Mouse (Mus musculus): Measurements from ENCODE around the gene Palld.

Gene Palld

DNA sequence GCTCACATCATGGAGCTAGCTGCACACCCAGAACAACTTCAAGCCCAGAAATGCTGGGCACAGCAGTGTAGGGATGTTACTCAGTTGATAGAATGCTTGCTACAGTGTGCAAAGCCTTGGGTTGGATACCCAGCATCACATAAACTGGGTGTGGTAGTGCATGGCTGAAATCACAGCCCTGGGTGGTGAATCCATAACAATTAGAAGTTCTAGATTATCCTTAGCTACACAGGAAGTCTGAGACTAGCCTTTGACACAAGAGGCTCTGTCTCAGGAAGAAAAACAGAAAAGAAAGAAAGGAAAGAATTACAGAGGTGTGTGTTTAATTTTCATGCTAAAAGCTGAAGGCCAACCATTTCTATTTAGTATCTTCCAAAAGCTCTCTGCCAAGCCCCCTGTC is 231.3 kb downstream of the Palld start:
- DNase-seq = no peak

DNA sequence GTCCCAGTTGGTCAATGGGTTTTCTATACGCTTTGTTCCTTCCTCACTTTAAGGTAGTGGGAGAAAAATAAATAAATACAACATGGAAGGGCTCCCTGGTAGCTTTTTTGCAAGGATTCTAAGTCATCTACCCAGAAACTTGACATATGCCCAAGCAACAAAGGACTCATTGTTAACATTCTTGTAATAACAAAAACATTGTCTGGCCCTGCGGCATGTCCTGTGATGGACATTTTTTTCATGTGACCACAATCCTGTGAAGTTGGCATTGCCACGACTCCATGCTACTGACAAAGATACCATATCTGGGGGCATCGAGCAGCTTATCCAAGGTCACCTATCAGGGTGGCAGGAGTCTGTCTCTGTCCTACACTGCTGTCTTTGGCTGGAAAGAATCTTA is 232.1 kb downstream of the Palld start:
- DNase-seq = no peak

DNA sequence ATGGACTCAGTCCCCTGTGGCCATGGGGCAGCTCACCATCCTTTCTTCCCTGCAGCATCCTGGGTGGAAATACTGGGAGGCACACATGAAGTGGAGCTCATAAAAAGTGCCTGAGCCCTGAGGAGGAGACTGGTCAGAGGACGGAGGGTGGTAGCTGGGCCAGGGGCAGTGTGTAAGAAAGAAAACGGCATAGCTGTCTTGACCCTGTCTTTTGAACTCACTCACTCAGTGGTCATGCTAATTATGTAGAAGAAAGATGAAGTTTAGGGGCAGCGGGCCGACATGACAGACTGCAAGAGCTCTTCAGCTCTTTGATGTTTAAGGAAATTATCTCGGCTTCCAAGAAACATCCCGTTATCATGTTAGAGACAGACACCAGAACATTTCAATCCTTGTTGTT is 235.6 kb downstream of the Palld start:
- no peak for DNase-seq

DNA sequence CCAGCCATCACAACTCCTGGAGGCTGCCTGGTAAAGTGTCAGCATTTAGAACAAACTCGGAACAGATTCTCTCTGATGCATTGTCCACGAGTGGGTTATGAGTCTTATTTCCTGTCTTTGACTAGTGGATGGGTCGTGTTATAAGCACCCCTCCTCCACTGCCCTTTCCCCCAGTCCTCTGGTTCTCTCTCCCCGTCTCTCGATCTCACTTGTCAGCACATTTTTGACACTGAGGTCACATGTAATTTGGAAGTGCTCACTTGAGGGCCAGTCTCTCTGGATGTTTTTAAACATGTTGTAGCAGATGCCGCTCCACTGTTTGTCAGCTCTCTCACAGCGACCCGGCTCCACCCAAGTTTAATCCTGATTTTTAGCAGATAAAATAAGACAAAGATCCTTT is 237.5 kb downstream of the Palld start:
- no peak for DNase-seq

DNA sequence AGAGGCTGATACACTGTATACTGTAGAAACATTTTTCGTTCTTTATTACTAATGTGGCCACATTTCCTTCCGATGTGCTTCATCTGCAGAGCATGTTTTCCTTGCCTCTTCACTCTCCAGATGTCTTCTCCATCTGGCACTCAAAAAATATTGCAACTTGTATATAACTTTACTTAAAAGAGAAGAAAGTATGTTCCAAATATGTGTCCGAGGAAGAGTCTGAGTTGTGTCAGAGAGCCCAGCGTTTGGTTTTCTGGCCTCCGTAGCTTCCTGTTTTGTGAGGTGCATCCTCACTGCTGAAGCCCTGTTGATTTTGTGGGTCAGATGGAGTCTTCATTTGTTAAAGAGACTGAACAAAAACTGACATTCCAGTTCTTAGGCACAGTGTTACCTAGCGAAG is 238.3 kb downstream of the Palld start:
- no peak for DNase-seq

DNA sequence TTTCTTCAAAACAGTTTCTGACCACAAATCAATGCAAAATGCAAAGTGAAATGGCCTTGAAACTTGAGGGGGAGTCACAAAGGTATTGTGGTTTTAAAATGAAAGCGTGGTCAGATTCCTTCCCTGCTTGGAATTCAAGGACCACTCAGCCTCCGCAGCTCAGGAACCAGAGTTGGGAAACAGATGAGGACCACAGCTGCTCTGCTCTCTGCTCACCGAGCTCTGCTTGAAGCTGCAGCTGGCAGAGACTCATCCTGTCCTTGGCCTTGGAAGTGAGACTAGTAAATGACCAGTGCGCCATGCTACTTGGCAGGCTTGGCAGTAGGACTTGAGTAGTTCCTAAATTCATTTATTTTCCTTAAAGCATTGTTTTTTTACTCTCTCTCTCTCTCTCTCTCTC is 239.7 kb downstream of the Palld start:
- no peak for DNase-seq

DNA sequence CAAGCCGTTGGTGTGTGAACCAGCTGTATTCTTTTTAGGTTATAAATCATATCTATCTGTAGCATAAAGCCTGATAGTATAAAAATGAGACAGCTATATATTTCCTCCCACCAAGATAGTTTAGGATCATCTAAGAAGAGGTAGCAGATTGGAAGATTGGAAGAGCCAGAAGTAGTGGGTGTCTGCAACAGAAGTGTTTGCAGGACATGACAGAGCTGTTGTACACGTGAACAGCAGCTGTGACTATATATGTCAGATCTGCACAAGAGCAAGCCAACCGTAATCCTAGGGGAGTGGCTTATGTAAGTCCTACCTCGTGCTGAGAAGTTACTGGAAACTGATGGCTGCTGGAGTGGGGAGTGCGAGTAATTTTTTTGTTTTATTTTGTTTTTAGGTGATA is 240.9 kb downstream of the Palld start:
- DNase-seq = no peak

DNA sequence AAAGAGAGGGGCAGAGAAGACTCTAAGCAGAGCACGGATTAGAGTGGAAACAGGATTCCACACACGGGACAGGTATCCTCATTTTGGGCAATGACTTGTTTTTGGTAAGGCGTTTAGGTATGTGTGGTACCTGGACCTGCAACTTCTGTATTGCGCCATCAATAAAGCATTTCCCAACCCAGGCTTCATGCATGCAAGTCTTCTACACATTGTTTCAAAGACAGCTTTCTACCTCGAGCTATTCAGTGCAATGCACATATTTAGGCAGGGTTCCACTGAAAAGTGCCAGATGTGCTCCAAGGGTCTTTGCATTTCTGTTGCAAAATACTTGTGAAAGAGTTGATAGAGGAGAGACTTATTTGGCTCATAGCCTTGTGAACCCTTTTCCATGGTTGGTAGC is 241.5 kb downstream of the Palld start:
- no peak for DNase-seq

DNA sequence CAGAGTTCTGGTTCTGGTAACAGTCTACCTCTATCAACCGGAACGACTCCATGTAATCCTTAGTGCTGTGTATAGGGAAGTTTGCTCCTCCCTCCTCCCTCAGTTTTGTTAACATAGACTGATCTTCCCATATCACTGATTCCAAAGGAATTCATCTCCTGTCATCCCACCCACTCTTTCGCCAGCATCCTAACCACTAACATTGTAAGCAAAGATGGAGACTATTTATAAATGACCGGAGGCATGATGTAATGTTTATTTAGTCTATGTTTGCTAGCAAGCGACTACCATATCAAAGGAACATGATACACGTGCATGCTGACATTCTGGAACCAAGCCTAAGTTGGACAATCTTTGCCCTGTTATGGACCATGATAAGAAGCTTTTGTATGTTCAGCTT is 250.5 kb downstream of the Palld start:
- DNase-seq = no peak

DNA sequence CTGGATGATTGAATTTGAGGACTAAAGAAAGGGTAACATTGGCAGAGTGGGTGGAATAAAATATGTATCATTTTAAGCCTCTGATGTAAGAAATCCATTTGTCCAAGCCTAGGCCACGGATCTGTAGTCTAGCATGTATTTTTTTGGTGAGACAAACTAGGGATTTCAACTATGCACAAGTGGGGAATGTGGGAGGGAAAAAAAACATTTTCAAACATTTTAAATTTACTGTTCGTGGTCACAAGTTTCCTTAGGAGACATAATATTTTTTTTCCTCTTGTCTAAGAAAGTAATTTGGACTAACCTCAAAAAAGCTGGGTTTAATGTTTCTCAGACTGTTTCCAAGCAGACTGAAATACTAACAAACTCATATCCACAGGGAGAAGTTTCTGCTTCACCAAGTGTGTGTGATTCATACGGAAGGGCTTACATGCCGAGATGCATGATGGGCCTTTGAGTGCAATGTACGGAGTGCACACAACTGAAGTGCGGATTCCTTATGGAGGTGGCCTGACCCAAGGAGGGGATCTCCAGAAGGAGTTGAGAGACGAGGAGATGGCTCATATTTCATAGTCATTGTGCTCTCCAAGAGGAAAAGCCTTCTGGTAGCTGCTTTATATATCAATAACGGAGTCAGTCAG is 256.2 kb downstream of the Palld start:
- no peak for DNase-seq

DNA sequence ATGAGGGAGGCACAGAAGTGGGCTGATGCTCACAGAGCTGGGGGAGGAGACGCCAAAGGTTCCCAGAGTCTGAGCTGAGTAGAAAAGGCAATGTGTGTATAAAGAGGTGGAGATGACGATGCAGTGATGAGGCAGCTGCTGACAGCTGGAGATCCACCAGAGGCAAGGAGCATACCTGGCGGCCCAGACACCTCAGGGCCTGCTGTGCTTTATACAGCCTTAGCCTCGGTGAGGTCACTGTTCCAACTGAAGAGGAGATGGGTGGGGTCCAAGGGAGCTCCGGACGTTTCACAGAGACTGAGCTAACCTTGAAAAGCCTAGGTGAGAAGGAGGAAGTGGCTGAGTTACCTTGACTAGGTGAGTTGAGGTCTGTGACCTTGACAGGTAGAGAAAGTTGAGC is 256.8 kb downstream of the Palld start:
- DNase-seq = no peak

DNA sequence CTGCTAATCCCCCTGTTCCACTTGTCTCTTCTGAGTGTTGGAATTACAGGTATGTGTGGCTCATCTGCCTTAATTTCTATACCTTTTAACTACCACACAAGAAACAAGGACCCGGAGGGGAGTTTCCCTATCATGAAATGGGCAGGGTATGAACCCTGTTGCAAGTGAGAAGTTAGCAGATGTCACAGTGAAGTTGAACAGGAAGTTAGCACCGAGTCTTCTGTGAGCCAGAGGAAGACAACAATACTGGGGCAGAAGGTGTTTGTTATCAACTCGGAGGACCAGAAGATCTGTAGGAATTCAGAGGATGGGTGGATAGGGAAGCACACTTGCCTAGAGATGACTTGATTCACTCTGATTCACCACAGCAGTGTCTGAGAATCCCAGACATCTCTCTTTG is 259.3 kb downstream of the Palld start:
- no peak for DNase-seq

DNA sequence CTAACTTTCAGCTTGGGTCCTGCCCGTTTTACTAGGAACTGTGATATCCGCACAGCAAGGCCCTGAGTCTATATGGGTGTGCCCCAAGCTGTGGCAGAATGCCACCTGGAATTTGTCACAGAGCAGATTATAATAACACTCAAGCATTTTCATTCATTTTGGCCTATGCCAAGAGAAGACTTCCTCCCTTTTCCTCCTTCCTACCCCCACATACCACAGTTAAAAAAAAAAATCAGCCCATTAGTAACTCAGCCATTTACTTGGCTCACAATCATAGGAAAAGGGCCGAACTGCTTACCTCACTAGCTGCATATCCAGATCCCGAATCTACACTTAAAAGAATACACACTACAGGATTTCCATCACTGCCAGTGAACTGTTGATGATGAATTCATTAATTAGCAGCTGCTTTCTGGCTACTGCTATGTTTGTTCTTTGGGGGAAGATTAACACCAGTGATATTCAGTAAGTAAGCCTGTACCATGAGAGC is 260.1 kb downstream of the Palld start:
- DNase-seq = no peak

DNA sequence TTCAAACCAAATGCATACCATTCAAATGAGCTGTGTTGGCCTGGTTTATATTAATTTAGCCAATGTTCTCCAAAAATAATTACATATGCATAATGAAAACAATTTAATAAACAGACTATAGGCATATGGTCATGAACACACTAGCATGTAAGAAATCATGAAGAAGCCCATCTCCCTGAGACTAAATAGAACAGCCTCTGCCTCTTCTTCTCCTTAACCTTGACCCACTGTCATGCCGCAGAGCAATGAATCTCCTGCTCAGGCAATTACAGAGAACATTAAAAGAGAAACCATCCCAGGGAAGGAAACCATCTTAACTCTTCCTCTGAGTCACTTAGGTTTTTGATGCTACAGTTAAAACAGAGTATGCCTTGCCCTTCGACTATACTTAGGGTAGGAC is 262.9 kb downstream of the Palld start:
- DNase-seq = no peak

DNA sequence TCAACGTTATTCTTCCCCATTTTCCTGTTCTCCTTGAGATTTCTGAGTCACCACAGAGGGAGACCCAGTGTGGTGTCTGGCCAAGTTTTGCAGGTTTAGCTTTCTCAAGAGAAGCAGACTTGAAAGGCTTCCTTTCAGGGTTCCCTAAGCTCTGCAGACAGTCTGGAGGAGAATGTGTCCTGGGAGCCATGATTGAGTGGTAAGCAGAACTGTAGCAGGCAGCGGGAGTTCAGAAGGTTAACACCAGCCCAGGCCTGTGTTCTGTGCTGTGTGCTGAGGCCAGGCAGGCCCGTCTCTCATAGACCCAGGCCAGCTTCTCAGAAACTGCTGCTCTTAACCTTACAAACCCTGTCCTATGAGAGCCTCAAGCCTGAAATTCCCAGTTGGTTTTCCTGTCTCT is 263.5 kb downstream of the Palld start:
- DNase-seq = no peak

DNA sequence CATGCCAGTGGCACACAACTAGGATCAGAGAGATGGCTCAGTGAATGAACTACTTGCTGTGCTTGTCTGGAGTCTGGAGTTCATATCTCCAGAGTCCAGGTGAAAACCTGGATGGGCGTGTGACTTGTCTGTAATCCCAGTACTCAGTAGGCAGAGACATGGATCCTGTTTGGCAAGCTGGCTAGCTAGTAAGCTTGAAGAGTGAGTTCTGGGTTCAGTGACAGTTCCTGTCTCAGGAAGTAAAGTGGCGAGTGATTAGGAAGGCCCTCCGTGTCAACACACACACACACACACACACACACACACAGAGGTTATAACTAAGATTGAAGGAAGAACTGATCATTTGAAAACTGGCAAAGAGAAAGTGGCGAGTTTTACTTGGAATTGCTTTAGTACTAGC is 264.8 kb downstream of the Palld start:
- DNase-seq = no peak

DNA sequence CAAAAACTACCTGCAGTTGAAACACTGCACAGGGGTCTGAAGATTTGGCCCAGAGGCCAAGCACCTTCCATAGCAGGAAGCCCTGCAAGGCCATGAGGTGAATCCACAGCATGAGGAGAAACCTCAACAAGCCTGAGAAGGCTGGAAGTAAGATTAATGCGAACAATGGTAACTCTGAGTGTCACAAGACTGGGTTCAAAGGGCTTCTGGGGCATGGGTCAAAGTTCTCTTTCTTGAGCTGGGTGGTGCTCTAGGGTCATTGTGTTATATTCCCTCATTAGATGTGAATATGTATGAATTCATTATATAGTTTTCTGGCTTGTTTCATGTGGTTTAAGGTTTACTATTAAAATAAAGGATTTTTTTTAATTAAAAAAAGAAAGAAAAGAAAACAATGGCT is 267.7 kb downstream of the Palld start:
- no peak for DNase-seq

DNA sequence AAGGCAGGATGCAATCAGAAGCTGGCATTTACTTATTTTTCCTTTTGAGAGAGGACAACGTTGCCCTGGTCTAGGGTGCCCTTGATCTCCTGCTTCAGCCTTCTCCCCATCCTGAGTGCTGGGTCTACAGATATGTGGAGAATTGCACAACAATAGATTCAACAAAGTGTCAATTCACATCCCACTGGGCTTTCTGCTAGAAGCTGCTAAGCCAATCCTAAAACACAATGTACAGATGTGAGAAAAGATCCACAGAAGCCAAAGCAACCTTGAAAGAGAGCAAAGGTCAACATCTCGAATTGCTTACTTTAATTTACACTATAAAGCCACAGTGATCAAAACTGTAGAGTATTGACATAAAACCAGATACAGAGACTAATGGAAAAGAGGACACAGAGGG is 270.2 kb downstream of the Palld start:
- DNase-seq = no peak

DNA sequence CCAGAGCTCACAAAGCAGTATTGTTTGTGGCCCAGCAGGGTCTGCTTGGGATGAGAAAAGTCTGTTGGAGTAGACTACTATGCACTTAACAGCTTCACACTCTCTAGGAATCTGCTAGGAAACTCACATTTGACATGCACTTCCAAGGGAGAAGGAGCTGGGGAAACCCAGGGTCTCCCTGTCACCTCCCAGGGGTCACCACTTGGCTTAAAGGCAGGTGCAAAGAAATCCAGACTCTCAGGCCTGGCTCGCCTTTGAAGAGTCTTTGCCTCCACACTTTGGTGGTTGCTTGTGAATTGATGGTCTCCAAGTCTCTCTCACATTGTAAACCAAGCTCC is 272.9 kb downstream of the Palld start:
- no peak for DNase-seq

DNA sequence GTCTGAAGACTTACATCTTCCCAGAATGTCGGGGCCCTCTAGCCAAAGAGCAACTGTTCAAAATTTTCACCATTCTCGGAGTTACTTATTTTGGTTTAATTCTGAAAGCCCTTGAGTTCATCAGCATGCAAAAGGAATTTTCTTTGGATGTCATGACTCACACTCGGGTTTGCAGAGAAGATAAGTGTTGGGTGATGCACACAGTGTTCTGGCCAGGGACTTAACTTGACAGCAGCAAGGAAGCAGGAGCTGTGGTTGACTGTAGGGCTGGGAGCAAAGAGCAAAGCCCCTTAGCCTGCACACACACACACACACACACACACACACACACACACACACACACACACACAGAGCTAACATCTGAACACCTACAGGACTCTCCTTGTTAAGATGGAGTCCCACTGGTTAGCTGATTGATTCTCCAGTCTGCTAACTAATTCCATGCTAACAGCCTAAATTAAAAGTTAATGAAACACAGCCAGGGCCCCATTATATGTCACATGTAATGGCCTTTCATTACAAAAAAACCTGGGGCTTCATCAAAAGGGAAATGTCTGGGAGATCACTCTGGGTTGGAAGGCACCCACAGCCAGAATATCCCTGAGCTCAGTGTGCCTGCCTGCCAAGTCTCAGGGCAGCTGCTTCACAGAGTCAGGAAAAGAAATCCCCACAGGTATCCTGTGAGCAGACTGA is 273.4 kb downstream of the Palld start:
- no peak for DNase-seq

DNA sequence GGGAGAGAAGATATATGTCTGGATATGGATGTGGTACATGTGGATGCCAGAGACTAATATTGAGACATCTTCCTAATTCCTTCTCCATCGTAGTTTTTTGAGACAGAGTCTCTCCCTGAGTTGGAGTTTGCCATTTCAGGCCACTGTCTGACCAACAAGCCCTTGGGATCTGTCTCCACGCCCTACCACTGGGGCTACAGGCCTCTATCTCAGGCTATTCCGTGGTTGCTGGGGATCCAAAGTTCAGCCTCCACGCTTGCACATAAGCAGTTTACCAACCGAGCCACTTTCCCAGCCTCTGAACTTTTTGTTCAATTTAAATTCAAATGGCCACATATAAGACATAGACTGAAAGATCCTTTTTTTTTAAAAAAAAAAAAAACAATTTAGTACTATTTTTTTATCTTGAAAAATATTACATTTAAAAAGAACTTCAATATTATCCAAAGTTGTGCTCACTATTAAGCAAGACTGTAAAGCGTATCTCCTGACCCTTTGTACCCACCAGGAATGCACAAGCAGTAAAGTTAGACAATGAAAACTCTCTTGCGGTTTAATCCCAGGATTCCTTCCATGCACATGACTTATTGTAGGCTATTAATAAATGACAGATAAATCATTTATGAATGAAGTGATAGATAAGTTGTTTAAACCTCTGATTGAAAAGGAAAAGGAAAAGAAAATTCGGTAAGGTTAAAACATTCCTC is 276.1 kb downstream of the Palld start:
- DNase-seq = no peak

DNA sequence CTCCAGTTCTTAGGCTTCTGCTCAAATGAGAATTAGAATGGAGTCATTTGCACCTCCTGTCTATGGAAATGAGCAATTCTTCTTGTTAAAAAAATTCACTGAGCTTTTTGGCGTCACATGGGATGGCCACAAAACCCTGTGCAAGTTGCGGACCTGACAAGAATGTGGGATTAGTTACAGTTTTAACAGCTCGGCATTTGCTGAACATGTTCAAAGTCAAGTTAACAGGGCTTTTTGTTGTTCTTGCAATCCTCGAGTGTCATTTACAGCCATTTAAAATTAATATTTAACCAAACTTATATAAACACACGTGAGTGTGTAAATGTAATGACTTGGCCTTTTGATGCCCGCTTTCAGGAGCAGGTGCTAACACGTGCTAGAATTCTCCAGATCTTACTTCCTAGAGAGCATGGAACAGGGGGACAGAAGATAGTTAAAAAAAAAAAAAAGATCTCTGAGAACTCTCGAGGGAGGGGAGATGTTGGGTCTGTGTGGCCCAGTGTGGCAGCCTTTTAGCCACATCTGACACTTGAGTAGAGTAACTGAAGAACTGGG is 276.8 kb downstream of the Palld start:
- DNase-seq = no peak

DNA sequence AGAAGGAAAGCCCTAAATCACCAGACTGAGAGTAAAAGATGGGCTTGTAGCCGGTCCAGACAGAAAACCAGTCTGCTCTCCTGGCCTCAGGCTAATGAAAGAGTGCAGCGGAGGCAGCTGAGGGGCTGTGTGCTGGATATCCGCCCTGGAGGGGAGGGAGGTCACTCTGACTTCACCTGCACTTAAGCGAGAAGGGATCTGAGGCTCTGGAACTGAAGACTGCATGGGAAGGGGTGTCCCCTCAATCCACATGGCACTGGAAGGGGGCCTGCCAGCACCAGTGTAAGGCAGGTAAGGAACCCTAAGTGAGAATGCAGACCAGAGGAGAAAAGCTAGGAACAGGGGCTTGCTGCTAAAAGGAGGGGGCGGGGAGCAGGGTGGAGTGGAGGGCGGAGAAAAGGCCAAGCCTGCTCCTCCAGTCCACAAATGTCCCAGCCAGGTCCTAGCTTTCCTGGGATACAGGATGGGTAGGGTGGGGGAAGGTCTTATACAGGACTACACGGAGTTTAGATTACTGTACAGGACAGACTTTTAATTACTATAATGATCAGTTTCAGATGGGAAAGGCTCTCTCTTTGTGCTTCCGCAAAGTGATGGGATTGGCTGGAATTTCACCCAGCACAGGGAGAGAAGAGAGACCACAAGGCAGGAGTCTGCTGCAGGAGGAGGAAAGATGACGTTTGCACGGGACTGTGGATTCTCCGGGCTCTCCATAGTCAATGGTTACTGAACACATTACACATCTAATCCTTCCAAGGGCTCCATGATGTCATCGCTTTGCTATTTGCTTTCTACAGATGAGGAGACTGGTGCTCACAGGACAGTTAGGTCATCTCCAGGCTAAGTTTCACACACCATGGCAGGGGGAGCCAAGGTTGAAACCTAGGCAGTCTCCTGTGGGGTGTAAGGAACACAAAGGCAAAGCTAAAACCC is 278.7 kb downstream of the Palld start:
- no peak for DNase-seq
